Mouse (Mus musculus): ENCODE measurements around the gene Crhbp. TPM values are rescaled to one million over a fixed set of nuclear protein-coding genes. Genes with fewer than 3 reads are reported as not detected.

Crhbp gene
- polyA plus RNA-seq, 1 experiment from 2014 or later, result not detected

- WGBS (ENCODE audit: insufficient replicate concordance), result 73% methylated on average over 10 of the region's 10 CpGs
- no peak for ATAC-seq (replicated peaks; ENCODE audit: insufficient number of reproducible peaks, low FRiP score, low TSS enrichment)
- no peaks in the 10 kb centered on the region for H3K36me3 ChIP-seq (ENCODE audit: control insufficient read depth, insufficient read depth, low read length)
- H3K27ac ChIP-seq (ENCODE audit: low read depth, low read length), result no peak overlapping the region
- no peaks in the 10 kb centered on the region for H3K9me3 ChIP-seq (replicated peaks; ENCODE audit: control insufficient read depth, low read length)
- H3K9ac ChIP-seq (ENCODE audit: low read depth, low read length), result no peak overlapping the region
- no peak overlapping the region for H3K4me3 ChIP-seq (ENCODE audit: low read depth, low read length)
- H3K27me3 ChIP-seq (ENCODE audit: control insufficient read depth, insufficient read depth, low read length), result no peaks in the 10 kb centered on the region; the same call in 1 of the 2 replicates
- H3K4me1 ChIP-seq (ENCODE audit: control insufficient read depth, insufficient read depth, low read length), result no peaks in the 10 kb centered on the region
- no peak overlapping the region for H3K4me2 ChIP-seq
Measured at GRCm38 (mm10) chr13:95431760-95432159, 13.0 kb downstream of the Crhbp start.

- Histone ChIP-seq H3K4me3 (ENCODE audit: low read depth, low read length) (no peak overlapping the region), H3K27me3 (ENCODE audit: control insufficient read depth, insufficient read depth, low read length) (no peaks in the 10 kb centered on the region; the same call in 1 of the 2 replicates), H3K4me2 (no peak overlapping the region), H3K4me1 (ENCODE audit: control insufficient read depth, insufficient read depth, low read length) (no peaks in the 10 kb centered on the region), H3K27ac (ENCODE audit: low read depth, low read length) (no peak overlapping the region), H3K36me3 (ENCODE audit: control insufficient read depth, insufficient read depth, low read length) (no peaks in the 10 kb centered on the region), H3K9ac (ENCODE audit: low read depth, low read length) (no peak overlapping the region), H3K9me3 (replicated peaks; ENCODE audit: control insufficient read depth, low read length) (no peaks in the 10 kb centered on the region)
- 79% methylated on average over 3 of the region's 3 CpGs for WGBS (ENCODE audit: insufficient replicate concordance)
- no peak for ATAC-seq (replicated peaks; ENCODE audit: insufficient number of reproducible peaks, low FRiP score, low TSS enrichment)
Measured at GRCm38 (mm10) chr13:95427499-95427898, 17.2 kb downstream of the Crhbp start.

GRCm38 (mm10) chr13:95426421-95426820 is 18.3 kb downstream of the Crhbp start:
- no peak for ATAC-seq (replicated peaks; ENCODE audit: insufficient number of reproducible peaks, low FRiP score, low TSS enrichment)
- no peak overlapping the region for H3K27ac ChIP-seq (ENCODE audit: low read depth, low read length)
- H3K9me3 ChIP-seq (replicated peaks; ENCODE audit: control insufficient read depth, low read length), result no peaks in the 10 kb centered on the region
- 88% methylated on average over 6 of the region's 6 CpGs for WGBS (ENCODE audit: insufficient replicate concordance)
- no peak overlapping the region for H3K9ac ChIP-seq (ENCODE audit: low read depth, low read length)
- H3K4me2 ChIP-seq, result no peak overlapping the region
- no peaks in the 10 kb centered on the region; the same call in 1 of the 2 replicates for H3K27me3 ChIP-seq (ENCODE audit: control insufficient read depth, insufficient read depth, low read length)
- H3K4me3 ChIP-seq (ENCODE audit: low read depth, low read length), result no peak overlapping the region
- no peaks in the 10 kb centered on the region for H3K36me3 ChIP-seq (ENCODE audit: control insufficient read depth, insufficient read depth, low read length)
- H3K4me1 ChIP-seq (ENCODE audit: control insufficient read depth, insufficient read depth, low read length), result no peaks in the 10 kb centered on the region

GRCm38 (mm10) chr13:95425484-95425883 is 19.2 kb downstream of the Crhbp start:
- no peaks in the 10 kb centered on the region; the same call in 1 of the 2 replicates for H3K27me3 ChIP-seq (ENCODE audit: control insufficient read depth, insufficient read depth, low read length)
- no peak for ATAC-seq (replicated peaks; ENCODE audit: insufficient number of reproducible peaks, low FRiP score, low TSS enrichment)
- H3K36me3 ChIP-seq (ENCODE audit: control insufficient read depth, insufficient read depth, low read length), result no peaks in the 10 kb centered on the region
- WGBS (ENCODE audit: insufficient replicate concordance), result 54% methylated on average over 6 of the region's 6 CpGs
- H3K9me3 ChIP-seq (replicated peaks; ENCODE audit: control insufficient read depth, low read length), result no peaks in the 10 kb centered on the region
- no peak overlapping the region for H3K27ac ChIP-seq (ENCODE audit: low read depth, low read length)
- peak overlapping the region; percentile 9 for H3K4me2 ChIP-seq
- H3K9ac ChIP-seq (ENCODE audit: low read depth, low read length), result no peak overlapping the region
- H3K4me3 ChIP-seq (ENCODE audit: low read depth, low read length), result no peak overlapping the region
- no peaks in the 10 kb centered on the region for H3K4me1 ChIP-seq (ENCODE audit: control insufficient read depth, insufficient read depth, low read length)

GRCm38 (mm10) chr13:95424932-95425331 is 19.8 kb downstream of the Crhbp start:
- H3K27ac ChIP-seq (ENCODE audit: low read depth, low read length), result no peak overlapping the region
- 75% methylated on average over 7 of the region's 7 CpGs for WGBS (ENCODE audit: insufficient replicate concordance)

GRCm38 (mm10) chr13:95419204-95419749 is 25.4 kb downstream of the Crhbp start:
- 25% methylated on average over 8 of the region's 8 CpGs for WGBS (ENCODE audit: insufficient replicate concordance)
- peaks cover 3% of the 10 kb centered on the region; the same call in 1 of the 2 replicates for H3K4me1 ChIP-seq (ENCODE audit: control insufficient read depth, insufficient read depth, low read length)
- H3K27ac ChIP-seq (ENCODE audit: low read depth, low read length), result no peak overlapping the region
- ATAC-seq (replicated peaks; ENCODE audit: insufficient number of reproducible peaks, low FRiP score, low TSS enrichment), result no peak
- H3K9ac ChIP-seq (ENCODE audit: low read depth, low read length), result no peak overlapping the region
- no peaks in the 10 kb centered on the region for H3K36me3 ChIP-seq (ENCODE audit: control insufficient read depth, insufficient read depth, low read length)
- no peak overlapping the region for H3K4me3 ChIP-seq (ENCODE audit: low read depth, low read length)
- H3K4me2 ChIP-seq, result no peak overlapping the region
- H3K27me3 ChIP-seq (ENCODE audit: control insufficient read depth, insufficient read depth, low read length), result peaks cover 9% of the 10 kb centered on the region; the same call in 1 of the 2 replicates
- 0 out of 2 replicates have a peak, but pooled peaks cover 2% of the 10 kb centered on the region for H3K9me3 ChIP-seq (replicated peaks; ENCODE audit: control insufficient read depth, low read length)

More at GRCm38 (mm10) chr13:95424932-95425331, 19.8 kb downstream of the Crhbp start:
- H3K36me3 ChIP-seq (ENCODE audit: control insufficient read depth, insufficient read depth, low read length), result no peaks in the 10 kb centered on the region
- no peak overlapping the region for H3K4me2 ChIP-seq
- H3K4me1 ChIP-seq (ENCODE audit: control insufficient read depth, insufficient read depth, low read length), result no peaks in the 10 kb centered on the region
- H3K9me3 ChIP-seq (replicated peaks; ENCODE audit: control insufficient read depth, low read length), result no peaks in the 10 kb centered on the region
- no peak overlapping the region for H3K4me3 ChIP-seq (ENCODE audit: low read depth, low read length)
- ATAC-seq (replicated peaks; ENCODE audit: insufficient number of reproducible peaks, low FRiP score, low TSS enrichment), result no peak
- H3K9ac ChIP-seq (ENCODE audit: low read depth, low read length), result no peak overlapping the region
- H3K27me3 ChIP-seq (ENCODE audit: control insufficient read depth, insufficient read depth, low read length), result no peaks in the 10 kb centered on the region; the same call in 1 of the 2 replicates

- no peak for ATAC-seq (replicated peaks; ENCODE audit: insufficient number of reproducible peaks, low FRiP score, low TSS enrichment)
- Histone ChIP-seq H3K4me3 (ENCODE audit: low read depth, low read length) (no peak overlapping the region), H3K4me1 (ENCODE audit: control insufficient read depth, insufficient read depth, low read length) (peaks cover 3% of the 10 kb centered on the region; the same call in 1 of the 2 replicates), H3K36me3 (ENCODE audit: control insufficient read depth, insufficient read depth, low read length) (no peaks in the 10 kb centered on the region), H3K9me3 (replicated peaks; ENCODE audit: control insufficient read depth, low read length) (0 out of 2 replicates have a peak, but pooled peaks cover 2% of the 10 kb centered on the region), H3K9ac (ENCODE audit: low read depth, low read length) (no peak overlapping the region), H3K27me3 (ENCODE audit: control insufficient read depth, insufficient read depth, low read length) (peaks cover 9% of the 10 kb centered on the region; the same call in 1 of the 2 replicates), H3K4me2 (no peak overlapping the region), H3K27ac (ENCODE audit: low read depth, low read length) (no peak overlapping the region)
- 59% methylated on average over 6 of the region's 6 CpGs for WGBS (ENCODE audit: insufficient replicate concordance)
Measured at GRCm38 (mm10) chr13:95418575-95419203, 26.0 kb downstream of the Crhbp start.

GRCm38 (mm10) chr13:95412257-95412656 is 32.5 kb downstream of the Crhbp start:
- Histone ChIP-seq H3K9me3 (replicated peaks; ENCODE audit: control insufficient read depth, low read length) (0 out of 2 replicates have a peak, but pooled peaks cover 2% of the 10 kb centered on the region), H3K36me3 (ENCODE audit: control insufficient read depth, insufficient read depth, low read length) (no peaks in the 10 kb centered on the region), H3K4me1 (ENCODE audit: control insufficient read depth, insufficient read depth, low read length) (no peaks in the 10 kb centered on the region), H3K27ac (ENCODE audit: low read depth, low read length) (no peak overlapping the region), H3K27me3 (ENCODE audit: control insufficient read depth, insufficient read depth, low read length) (peaks cover 14% of the 10 kb centered on the region), H3K9ac (ENCODE audit: low read depth, low read length) (no peak overlapping the region), H3K4me2 (no peak overlapping the region), H3K4me3 (ENCODE audit: low read depth, low read length) (no peak overlapping the region)
- no peak for ATAC-seq (replicated peaks; ENCODE audit: insufficient number of reproducible peaks, low FRiP score, low TSS enrichment)
- 7% methylated on average over 2 of the region's 2 CpGs for WGBS (ENCODE audit: insufficient replicate concordance)
